In the genomic region with DNA sequence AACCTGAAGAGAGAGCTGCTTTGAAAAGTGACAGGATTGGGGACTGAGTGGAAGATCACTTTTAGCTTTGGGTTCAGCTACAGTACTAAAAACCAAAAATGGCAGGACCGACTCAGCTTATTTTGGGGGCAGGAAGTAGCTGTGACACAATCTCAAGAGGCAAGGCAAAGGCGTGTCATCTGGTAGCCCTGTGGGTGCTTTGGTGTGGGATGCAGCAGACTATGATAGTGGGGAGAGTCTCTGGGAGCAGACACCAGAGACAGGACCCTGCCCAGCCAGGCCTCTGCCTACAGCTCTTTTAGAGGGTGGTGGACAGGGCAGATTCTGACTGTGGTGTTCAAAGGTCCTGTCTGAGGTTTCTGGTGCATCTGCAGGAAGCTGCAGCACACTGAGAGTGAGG, we compare ENCODE assay signal across 19 mouse cellular contexts. TPM values are rescaled to one million over a fixed set of nuclear protein-coding genes. Genes with fewer than 3 reads are reported as not detected.
DNase-seq lines count a peak whose midpoint lies in the region; ATAC-seq lines count a peak whose summit lies in the region.
"Had no signal": no experiment of that assay in that cellular context is flagged by ENCODE, and none has a peak within 500 bp of the region (broad histone marks: within the 10 kb centered on the region; RNA-seq: fewer than 3 reads in every experiment).

No protein-coding gene starts in this region.

- H3K36me3 ChIP-seq in midbrain, embryonic 11.5 days (ENCODE audit: control insufficient read depth, insufficient read depth, low read length): no peaks in the 10 kb centered on the region
- peaks cover 9% of the 10 kb centered on the region; the same call in 1 of the 2 replicates for H3K36me3 ChIP-seq in midbrain, embryonic 14.5 days (ENCODE audit: control insufficient read depth, insufficient read depth, low read length)
- H3K36me3 ChIP-seq: liver, embryonic 13.5 days had no signal

- H3K9me3 ChIP-seq in midbrain, embryonic 11.5 days (ENCODE audit: control insufficient read depth, low read length): no peaks in the 10 kb centered on the region
- H3K9me3 ChIP-seq in midbrain, embryonic 14.5 days (ENCODE audit: control insufficient read depth, low read length): no peaks in the 10 kb centered on the region
- H3K9me3 ChIP-seq: hindbrain, embryonic 13.5 days; limb, embryonic 12.5 days; liver, embryonic 13.5 days; lung, embryonic 15.5 days had no signal

- H3K9ac ChIP-seq in midbrain, embryonic 11.5 days (ENCODE audit: low read length): no peak overlapping the region
- H3K9ac ChIP-seq in midbrain, embryonic 14.5 days (replicated peaks; ENCODE audit: low read length): no peak overlapping the region
- H3K9ac ChIP-seq: hindbrain, embryonic 13.5 days; limb, embryonic 12.5 days; liver, embryonic 13.5 days; lung, embryonic 15.5 days had no signal

- no peak overlapping the region for H3K4me2 ChIP-seq in midbrain, embryonic 11.5 days
- no peak overlapping the region for H3K4me2 ChIP-seq in midbrain, embryonic 14.5 days (ENCODE audit: low read length)
- H3K4me2 ChIP-seq: hindbrain, embryonic 13.5 days; limb, embryonic 12.5 days; liver, embryonic 13.5 days; lung, embryonic 15.5 days had no signal

- DNase-seq in midbrain, embryonic 11.5 days (ENCODE audit: low spot score, missing footprints): peak; percentile 14
- no peak for DNase-seq in midbrain, embryonic 14.5 days
- peak; percentile 64 for DNase-seq in thymus, postnatal 0 days (ENCODE audit: low spot score)
- no peak for DNase-seq in adrenal gland, adult 18-20 months (ENCODE audit: low spot score in 2 of 2)
- DNase-seq in cerebellum, postnatal 36 days: no peak
- DNase-seq in heart, adult 9 months (ENCODE audit: low spot score in 2 of 2): no peak
- DNase-seq: adrenal gland, adult 2 months; gastrocnemius, adult 2 months; heart, postnatal 10 days; kidney, adult 8-10 months; kidney, postnatal 25 days; liver, embryonic 13.5 days; right cerebral cortex, postnatal 4 days had no signal

- H3K4me3 ChIP-seq in midbrain, embryonic 11.5 days (ENCODE audit: low read depth, low read length): no peak overlapping the region
- H3K4me3 ChIP-seq in midbrain, embryonic 14.5 days (replicated peaks; ENCODE audit: low read depth, low read length): no peak overlapping the region
- H3K4me3 ChIP-seq: erythroblast, embryonic 14.5 days; gastrocnemius, adult 2 months; hindbrain, embryonic 13.5 days; limb, embryonic 12.5 days; liver, embryonic 13.5 days; lung, embryonic 15.5 days had no signal

- WGBS in midbrain, embryonic 11.5 days: 84% methylated on average over 2 of the region's 2 CpGs
- WGBS in midbrain, embryonic 14.5 days: 93% methylated on average over 2 of the region's 2 CpGs

- H3K4me1 ChIP-seq in midbrain, embryonic 11.5 days (ENCODE audit: control insufficient read depth, insufficient read depth, low read length): peaks cover 10% of the 10 kb centered on the region
- peaks cover 14% of the 10 kb centered on the region for H3K4me1 ChIP-seq in midbrain, embryonic 14.5 days (ENCODE audit: control insufficient read depth, insufficient read depth, low read length)
- H3K4me1 ChIP-seq: liver, embryonic 13.5 days; lung, embryonic 15.5 days had no signal

- H3K27me3 ChIP-seq in midbrain, embryonic 11.5 days (ENCODE audit: control insufficient read depth, insufficient read depth, low read length): no peaks in the 10 kb centered on the region
- no peaks in the 10 kb centered on the region for H3K27me3 ChIP-seq in midbrain, embryonic 14.5 days (ENCODE audit: control insufficient read depth, insufficient read depth, low read length)
- H3K27me3 ChIP-seq: hindbrain, embryonic 13.5 days; limb, embryonic 12.5 days; liver, embryonic 13.5 days; lung, embryonic 15.5 days had no signal

- no peak for ATAC-seq in midbrain, embryonic 11.5 days (ENCODE audit: low FRiP score)
- ATAC-seq in midbrain, embryonic 14.5 days (ENCODE audit: low FRiP score, low TSS enrichment): no peak
- peak; percentile 83 for ATAC-seq in megakaryocyte, adult 5-6 weeks (ENCODE audit: poor library complexity, severe bottlenecking)
- ATAC-seq: forebrain, embryonic 14.5 days had no signal

- no peak overlapping the region for H3K27ac ChIP-seq in midbrain, embryonic 11.5 days (ENCODE audit: low read depth, low read length)
- no peak overlapping the region for H3K27ac ChIP-seq in midbrain, embryonic 14.5 days (replicated peaks; ENCODE audit: low read depth, low read length)
- H3K27ac ChIP-seq: gastrocnemius, adult 2 months; hindbrain, embryonic 13.5 days; limb, embryonic 12.5 days; liver, embryonic 13.5 days; lung, embryonic 15.5 days had no signal

RNA-seq across cellular contexts. Expression of a gene that starts 38.5 kb away (rescaled TPM):
- polyA plus RNA-seq in midbrain, embryonic 11.5 days (2014; fragmentation: Nextera tagmentation; extraction: Ambion mirVana): 10.0 and 11.1 TPM in 2 replicates
- polyA plus RNA-seq in midbrain, embryonic 14.5 days (2014; fragmentation: Nextera tagmentation; extraction: Ambion mirVana): 15.3 and 17.1 TPM in 2 replicates
- 154 and 171 TPM in 2 replicates for total RNA-seq in megakaryocyte, adult 5-6 weeks (2015)
- total RNA-seq in megakaryocyte, adult 5-6 weeks (2017): 227 and 264 TPM in 2 replicates
- polyA plus RNA-seq in thymus, postnatal 0 days (2015; fragmentation: Nextera tagmentation; extraction: Ambion mirVana): 9.1 and 11.4 TPM in 2 replicates
- total RNA-seq in adrenal gland, adult 18-20 months (2021): 10 to 100 TPM; 25.6 to 27.8 TPM

Comparison
In these comparisons a context has a peak if more than half of its experiments do, and no peak if none do; other contexts are left out.
1. DNase-seq: peak in midbrain, embryonic 11.5 days (single experiment) and thymus, postnatal 0 days (single experiment); none in midbrain, embryonic 14.5 days (single experiment), adrenal gland, adult 18-20 months (0 of 2), cerebellum, postnatal 36 days (0 of 2) and heart, adult 9 months (0 of 2).